Mouse (Mus musculus): ENCODE data around the gene Uso1.

The Uso1 gene

DNA sequence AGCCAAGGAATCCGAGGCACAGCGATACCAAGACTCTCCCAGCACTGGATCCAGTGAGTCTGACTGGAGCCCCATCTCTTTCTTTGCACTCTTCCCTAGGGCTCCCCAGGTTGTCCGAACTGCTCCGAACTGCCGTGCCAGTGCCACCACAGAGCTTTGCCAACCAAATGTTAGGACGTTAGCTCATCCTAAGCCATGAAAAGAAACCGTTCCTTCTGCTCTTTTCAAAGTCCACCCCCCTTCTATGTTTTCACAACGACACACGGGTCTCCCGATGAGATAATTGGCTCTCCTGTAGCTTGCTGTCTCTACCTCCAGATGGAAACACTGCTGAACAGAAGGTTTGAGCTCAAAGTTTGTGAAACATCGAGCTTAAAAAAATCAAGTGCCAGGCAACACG, 103.0 kb downstream of the Uso1 start:
- no peak for DNase-seq (ENCODE audit: low spot score in 2 of 2)

DNA sequence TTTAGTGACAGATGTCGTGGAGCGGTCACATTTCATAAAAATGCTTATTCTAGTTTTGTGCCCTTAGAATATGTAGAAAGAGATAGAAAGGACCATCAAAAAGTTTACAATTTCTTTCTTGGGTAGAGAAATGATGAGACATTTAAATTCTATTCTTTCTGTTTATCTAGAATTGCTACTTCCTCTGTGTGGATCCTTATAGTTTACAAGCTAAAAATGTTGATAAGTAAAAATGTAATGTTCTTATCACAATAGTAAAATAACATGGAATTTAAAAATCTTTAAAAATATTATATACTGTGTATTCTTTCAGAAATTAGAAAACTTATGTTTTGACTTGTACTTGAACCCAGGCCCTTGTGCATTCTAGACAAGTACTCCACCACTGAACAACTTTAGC, 107.2 kb downstream of the Uso1 start:
- DNase-seq (ENCODE audit: low spot score in 2 of 2), result no peak

DNA sequence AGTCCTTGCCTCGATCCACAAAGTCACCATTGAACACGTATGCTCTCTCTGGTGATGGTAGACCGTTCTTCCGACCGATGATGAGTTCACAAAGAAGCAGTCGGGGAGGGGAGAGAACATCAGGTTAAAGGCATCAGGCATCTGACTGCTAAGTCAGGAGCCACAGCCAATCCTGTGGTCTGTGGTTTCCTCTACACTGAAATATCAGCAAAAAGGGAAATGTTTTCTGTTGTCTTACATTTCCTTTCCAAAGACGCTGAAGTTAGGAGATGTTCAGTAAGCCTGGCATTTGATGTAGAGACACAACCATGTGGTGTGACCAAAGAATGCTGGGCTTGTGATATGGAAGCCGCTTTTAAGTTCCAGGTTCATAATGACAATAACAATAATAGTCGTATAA, 107.7 kb downstream of the Uso1 start:
- DNase-seq (ENCODE audit: low spot score in 2 of 2), result no peak

DNA sequence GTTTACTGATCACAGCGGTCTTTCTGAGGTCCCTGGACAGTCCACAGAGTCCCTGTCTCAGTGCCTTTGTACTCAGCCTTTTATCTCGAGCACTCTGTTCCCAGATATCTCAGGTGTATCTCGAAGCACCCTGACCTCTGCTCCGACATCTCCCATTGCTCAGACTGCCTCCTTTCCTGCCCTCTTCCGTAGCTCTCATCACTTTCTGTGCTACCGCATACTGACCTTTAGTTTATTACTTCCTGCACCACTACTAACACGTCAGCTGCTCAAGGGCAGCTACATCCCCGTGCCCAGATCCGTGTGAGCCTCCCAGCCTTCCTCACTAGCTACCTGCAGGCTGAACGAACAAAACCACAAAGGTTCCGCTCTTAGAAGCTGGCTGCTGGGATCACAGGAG, 110.9 kb downstream of the Uso1 start:
- no peak for DNase-seq (ENCODE audit: low spot score in 2 of 2)

DNA sequence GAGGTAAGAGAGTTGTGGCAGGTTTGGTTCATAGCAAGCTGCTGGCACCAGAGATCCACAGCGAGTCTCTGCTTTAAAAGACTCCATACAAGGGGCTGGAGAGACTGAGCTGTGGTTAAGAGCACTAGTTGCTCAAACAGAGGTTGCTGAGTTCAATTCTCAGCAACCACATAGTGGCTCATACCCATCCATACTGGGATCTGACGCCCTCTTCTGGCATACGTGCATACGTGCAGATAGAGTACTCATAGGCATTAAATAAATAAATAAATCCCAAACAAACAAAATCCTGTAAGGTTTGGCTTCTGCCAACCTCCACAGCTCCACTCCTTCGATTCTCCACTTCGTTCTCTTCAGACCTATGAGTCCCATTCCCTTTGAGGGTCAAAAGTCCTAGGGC, 114.3 kb downstream of the Uso1 start:
- DNase-seq (ENCODE audit: low spot score in 2 of 2), result no peak
